Mouse (Mus musculus): ENCODE data around the gene Pgpep1. TPM values are rescaled to one million over a fixed set of nuclear protein-coding genes. Genes with fewer than 3 reads are reported as not detected.

Gene Pgpep1
- 10 to 100 TPM; 11.2 to 17.0 (median 13.4) TPM for total RNA-seq (2022)

DNA sequence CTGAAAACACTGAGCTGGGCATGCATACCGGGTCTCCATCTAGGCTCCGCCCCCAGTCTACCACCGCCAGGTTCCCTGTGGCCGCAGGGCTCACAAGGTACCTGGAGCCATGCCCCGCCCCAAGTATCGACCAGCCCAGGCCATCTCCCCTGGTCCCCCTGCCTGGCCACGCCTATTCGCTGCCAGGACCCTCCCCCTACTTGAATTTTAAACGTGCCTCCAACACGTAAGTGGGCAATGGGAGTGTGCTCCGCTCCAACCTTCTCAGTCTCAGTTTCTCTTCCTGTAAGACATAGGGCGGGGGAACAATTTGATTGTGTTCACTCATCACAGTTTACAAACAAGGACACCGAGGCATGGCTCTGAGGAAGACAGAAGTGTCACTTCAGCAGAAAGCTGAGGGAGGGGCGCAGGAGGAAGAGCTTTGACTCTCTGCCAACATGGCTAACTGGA, at the start of gene Pgpep1:
Gene Pgpep1 (minus strand): TSS at position 116 of the 453 bp plus-strand sequence.
- no peak for DNase-seq (ENCODE audit: low spot score in 2 of 2)

DNA sequence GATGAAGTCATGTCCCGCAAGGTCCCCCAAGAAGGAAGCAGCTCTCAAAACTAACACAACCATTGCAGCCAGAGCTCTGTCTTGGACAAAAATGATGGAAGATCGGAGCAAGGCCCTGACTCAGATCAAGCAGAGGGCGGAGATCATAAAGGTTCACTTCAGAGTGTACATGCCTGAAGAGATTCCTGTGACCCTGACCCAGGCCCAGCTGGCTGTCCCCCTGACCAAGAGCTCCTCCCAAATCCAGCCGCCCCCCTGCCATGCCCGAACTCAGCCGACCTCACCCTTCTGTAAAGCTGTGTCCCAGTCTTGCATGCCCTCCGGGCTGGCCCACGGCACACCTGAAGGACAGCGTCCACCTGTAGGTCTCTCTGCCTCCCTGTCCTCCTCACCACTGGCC, 49.6 kb upstream of the Pgpep1 start:
- no peak for DNase-seq (ENCODE audit: low spot score in 2 of 2)

DNA sequence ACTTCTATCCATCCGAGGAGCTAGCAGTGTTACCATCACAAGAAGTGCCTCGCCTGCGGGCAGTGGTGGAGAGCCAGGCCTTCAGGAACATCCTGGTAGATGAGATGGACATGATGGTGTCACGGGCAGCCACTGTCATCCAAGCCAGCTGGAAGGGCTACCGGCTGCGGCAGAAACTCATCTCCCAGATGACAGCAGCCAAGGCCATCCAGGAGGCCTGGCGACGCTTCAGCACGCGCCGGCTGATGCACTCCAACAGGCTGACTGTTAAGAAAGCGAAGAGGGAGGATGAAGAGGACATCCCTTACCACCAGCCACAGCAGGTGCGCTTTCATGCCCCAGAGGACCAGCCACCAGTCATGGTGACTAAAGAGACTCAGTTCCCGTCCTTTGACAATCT, 48.1 kb upstream of the Pgpep1 start:
- no peak for DNase-seq (ENCODE audit: low spot score in 2 of 2)

DNA sequence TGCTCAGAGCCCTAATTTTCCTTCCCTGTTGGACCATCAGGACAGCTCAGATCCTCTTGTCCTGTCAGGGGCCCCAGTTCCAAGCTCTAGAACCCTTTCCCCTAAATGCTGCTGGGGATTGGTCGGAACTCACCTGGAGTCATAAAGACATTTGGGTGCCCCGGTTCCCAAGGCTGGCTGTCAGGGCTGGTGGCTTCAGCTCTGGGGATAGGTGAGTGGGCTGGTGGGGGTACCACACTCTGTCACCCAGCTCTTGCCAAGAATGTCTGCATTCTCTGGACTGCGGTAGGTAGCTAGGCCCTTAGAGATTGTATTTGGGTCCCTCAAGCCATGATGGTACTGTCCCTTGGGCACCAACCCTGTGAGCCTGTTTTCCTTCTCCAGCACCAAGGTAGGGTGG, 43.1 kb upstream of the Pgpep1 start, which contains the start of gene Iqcn:
Gene Iqcn (plus strand): TSS at position 171 of the 400 bp plus-strand sequence.
- no peak for DNase-seq (ENCODE audit: low spot score in 2 of 2)

DNA sequence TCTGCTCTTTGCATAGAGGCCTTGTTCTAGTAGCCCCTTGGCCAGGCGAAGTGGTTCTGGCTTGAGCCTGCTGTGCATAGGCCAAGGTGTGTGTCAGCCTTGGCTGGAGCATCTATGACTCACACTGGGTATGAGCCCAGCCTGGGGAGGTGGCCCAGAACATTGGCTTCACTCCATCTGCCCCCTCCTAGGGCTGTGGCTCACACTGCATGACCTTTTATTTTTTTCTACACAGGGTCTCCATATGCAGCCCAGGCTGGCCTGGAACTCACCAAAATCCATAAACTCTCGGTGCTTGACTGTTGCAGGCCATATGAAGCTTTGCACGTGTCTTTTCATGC, 42.6 kb upstream of the Pgpep1 start:
- peak in 1 of 2 experiments; percentile 57 for DNase-seq (ENCODE audit: low spot score in 2 of 2)

DNA sequence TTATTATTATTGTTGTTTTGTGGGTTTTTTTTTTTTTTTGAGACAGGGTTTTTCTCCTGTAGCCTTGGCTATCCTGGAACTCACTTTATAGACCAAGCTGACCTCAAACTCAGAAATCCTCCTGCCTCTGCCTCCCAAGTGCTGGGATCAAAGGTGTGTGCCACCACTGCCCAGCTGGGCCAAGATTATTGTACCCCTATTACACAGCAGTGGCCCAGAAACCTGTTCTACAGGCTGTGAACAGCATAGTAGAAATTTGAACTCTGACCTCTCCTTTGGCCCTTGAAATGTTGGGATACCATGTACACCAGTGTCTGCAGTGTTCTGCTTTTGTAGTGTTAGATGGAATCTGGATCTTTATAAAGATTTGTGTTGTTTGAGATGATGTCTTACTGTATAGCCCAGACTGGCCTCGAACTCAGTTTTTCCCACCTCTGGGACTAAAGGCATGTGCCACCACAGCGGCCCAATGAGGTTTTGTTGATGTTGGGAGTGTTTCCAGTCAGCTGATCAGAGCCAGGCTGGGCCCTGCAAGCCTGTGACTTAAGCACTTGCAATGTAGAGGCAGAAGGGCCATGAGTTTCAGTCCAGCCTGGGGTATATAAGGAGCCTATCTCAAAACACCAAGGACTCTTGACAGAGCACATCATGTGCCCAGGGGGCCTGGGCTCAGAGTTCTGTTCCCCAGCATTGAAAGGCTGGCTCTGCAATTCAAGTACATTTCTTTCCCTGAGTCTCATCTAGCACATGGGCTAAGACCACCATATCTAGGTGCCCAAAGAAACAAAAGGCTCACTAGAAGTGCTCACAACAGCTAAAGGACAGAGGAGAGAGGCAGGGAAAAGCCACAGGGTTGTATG, 42.0 kb upstream of the Pgpep1 start:
- DNase-seq (ENCODE audit: low spot score in 2 of 2): no peak

DNA sequence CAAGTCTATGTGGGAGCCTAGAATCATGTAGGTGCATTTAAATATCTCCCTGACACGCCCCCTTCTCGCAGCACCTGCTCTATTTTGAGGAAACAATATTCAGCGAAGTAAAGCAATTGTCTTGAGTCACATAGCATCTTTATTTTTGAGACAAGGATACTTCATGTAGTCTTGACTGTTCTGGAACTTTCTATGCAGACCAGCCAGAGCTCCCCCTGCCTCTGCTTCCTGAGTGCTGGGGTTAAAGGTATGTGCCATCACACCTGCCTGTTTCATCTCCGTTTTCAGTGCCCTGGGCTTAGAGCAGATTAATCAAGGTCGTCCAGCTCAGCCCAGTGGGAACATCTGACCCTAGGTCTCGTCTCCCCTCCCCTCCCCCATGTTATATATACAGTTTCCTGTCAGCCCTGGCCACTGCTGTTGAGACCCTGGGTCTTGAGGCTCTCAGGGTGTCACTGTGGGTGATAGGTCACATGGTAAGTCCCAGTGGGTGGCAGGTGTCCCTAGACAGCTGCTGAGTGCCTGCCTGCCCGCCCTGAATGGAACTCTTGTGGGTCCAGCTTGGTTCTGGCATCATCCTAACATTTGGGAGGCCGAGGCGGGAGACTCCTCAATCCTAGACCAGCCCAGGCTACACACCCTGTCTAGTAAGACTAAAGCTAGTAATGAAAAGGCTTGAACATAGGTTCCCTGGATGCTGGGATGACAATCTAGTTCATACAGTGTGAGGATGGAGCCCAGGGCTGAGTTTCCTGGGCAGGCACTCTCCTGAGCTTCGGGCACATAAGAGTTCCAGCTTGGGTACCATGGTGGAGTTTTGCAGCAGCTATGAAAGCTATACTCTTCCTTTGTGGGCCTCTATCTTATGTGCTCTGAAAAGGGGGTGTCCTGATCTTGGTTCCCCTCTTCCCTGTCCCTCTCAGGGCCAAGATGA, 41.1 kb upstream of the Pgpep1 start:
- no peak for DNase-seq (ENCODE audit: low spot score in 2 of 2)

DNA sequence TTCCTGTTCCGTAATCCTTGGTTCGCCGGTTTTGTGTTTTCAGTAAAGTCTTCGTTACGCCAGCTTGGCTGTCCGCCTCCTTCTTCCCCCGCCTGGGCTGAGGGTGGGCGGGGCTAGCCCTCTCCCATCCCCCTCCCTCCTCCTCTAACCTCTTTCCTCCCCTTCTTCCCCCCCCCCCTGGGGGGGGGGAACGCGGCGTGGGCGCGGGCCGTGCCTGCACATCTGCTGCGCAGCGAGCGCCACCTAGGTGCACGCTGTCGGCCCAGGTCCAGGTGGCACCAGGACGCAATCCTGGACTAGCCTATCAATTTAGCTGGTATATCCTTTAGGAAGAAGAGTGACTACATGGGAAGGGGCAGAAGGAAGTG, 40.4 kb upstream of the Pgpep1 start:
- peak; percentile 74 to 89 for DNase-seq (ENCODE audit: low spot score in 2 of 2)

DNA sequence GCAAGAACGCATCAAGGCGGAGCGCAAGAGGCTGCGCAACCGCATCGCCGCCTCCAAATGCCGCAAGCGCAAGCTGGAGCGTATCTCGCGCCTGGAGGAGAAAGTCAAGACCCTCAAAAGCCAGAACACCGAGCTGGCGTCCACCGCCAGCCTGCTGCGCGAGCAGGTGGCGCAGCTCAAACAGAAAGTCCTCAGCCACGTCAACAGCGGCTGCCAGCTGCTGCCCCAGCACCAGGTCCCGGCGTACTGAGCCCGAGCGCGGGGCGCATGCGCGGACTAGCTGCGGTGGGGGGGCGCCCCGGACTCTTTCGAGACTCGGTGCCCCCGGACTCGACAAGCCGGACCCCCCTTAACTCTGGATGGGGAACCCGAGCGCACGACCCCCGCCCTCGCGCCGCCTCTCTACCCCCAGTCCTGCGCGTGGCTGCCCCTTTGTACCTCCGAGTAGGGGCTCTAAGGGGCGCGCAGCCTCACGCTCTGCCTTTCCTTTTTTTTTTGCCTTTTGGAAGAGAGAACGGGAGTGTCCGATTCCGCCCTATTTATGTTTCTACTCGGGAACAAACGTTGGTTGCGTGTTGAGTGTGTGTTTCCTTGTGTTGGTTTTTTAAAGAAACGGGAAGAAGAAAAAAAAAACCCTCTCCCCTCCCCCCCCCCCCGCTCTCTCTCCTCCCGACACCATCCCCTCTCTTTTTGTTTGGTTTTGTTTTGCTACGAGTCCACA, 39.8 kb upstream of the Pgpep1 start:
- peak; percentile 80 for DNase-seq (ENCODE audit: low spot score in 2 of 2)

DNA sequence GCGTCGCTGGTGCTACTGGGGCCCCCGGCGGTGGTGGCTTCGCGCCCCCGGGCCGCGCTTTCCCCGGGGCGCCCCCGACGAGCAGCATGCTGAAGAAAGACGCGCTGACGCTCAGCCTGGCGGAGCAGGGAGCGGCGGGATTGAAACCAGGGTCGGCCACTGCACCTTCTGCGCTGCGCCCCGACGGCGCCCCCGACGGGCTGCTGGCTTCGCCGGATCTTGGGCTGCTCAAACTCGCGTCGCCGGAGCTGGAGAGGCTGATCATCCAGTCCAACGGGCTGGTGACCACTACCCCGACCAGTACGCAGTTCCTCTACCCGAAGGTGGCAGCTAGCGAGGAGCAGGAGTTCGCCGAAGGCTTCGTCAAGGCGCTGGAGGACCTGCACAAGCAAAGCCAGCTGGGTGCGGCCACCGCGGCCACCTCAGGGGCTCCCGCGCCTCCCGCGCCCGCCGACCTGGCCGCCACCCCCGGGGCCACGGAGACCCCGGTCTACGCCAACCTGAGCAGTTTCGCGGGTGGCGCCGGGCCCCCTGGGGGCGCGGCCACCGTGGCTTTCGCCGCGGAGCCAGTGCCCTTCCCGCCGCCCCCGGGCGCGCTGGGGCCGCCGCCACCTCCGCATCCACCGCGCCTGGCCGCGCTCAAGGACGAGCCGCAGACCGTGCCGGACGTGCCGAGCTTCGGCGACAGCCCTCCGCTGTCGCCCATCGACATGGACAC, 39.1 kb upstream of the Pgpep1 start:
- peak in 1 of 2 experiments; percentile 57 for DNase-seq (ENCODE audit: low spot score in 2 of 2)

DNA sequence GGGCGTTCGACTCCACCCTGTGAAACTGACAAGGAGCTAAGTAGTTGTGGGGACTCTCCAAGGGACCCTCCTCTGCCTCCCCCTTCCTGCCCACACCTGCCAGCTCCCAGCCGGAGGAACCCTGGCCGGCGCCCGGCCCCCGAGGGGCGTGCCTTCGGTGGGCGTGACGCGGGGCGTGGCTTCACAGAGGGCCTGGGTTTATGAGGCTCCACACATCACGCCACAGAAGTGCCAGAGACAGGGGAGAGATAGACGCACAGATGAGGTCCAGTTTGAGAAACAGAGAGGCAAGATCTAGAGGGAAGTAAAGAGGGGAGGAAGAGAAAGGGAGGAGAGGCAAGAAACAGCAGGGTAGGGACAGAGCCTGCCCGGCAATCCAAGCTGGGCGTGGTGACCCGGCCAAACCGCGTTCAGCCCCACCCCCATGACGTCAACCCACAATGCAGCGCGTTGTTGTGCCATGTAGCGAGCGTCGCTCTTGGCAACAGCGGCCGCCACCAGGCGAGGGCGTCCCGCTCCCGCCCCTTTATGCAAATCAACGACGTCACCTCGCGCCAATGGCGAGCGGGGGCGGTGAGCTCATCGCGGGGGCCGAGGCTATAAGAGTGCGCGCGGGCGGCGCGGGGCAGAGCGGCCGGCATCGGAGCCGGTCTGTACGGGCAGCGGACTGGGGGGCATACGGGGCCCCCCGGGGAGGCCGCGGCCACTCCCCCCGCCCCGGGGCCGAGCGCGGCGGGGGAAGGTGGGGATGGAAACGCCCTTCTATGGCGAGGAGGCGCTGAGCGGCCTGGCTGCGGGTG, 38.3 kb upstream of the Pgpep1 start, which contains the start of gene Jund:
Gene Jund (plus strand): TSS at position 640 of the 800 bp plus-strand sequence.
- DNase-seq (ENCODE audit: low spot score in 2 of 2): peak; percentile 97 to 98

DNA sequence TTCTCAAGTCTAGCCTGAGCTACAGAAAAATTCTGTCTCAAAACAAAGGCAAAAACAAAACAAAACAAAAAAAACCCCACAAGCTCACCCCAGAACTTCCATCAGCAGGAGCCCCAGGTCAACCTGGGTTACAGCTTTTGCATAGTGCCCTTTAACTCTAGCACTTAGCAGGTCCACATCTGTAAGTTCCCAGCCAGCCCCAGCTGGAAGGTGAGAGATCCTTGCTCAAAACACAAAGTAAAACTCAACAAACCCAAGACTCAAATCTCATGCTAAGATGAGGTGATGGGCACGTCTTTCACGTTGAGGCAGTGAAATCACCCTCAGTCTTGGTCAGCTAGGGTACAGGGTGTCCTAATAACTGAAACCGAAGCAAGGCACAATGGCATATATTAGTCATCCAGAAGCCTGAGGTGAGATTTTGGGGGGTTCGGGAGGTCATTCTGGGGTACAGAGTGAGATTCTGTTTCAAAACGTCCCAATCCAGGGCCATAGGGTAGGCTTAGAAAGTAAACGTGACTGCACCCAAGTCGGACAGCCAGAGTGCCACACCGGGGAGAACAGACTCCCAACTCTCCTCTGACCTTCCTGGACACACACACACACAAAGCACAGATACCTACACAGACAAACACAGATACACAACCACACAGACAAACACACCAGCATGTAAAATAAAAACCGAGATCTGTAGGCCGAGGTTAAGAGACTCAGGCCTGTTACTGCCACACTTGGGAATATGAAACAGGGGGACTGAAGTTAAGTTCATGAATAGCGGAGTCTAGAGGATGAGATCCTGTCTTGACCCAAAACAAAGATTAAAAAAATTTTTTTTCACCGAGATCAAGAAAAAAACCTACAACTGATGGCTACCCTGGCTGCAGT, 37.4 kb upstream of the Pgpep1 start:
- DNase-seq (ENCODE audit: low spot score in 2 of 2): no peak

DNA sequence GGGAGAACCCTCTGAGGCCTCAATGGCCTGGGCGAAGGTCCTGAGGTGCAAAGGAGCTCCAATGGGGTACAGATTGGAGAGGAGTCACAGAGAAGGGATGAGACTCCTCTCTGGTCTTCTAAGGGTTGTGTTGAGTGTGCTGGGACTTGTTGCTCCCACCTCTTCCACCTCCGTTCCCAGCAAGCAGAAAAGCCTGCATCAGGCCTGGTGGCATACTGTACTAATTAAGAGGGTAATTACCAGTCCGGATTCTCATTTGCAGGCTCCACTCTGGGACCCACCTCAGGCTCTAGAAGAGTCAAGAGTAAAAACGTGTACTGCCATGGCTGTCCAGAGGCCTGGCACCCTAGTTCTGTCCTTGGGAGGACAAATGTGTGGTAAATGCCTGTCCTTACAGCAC, 36.8 kb upstream of the Pgpep1 start:
- DNase-seq (ENCODE audit: low spot score in 2 of 2): no peak

DNA sequence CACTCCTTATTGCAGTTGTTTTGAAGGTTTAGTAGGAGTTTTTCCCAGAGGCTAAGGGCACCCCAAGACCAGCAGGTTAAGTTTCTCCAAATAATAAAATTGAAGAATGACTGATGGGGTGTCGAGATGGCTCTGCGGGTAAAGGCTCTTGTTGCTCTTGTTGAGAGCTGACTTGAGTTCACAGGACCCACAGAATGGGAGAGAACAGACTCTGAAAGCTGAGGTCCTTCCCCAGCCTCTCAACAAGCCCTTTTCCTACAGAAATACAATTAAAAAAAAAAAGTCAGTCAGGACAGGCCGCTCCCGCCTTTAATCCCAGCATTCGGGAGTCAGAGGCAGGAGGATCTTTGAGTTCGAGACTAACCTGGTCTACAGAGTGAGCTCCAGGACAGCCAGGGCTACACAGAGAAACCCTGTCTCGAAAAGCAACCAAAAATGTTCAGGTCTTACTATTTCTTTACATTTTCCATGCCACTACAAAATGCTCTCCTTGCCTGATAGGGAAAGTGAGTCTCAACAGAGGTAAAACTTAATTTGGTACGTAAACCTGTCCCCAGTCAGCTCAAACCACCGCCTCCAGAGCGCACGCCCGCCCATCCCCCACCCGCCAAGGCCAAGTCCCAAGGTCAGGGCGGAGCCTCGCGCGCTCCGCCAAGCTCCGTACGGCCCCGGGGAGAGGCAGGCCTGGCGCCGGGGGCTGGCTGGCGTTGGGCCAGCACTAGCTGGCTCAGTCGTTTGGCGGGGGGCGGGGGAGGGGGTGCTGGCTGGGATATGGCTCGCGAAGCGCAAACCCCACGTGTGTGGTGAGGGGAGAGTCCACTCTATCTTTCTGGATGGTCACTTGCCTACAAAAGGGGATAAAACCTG, 36.1 kb upstream of the Pgpep1 start:
- no peak for DNase-seq (ENCODE audit: low spot score in 2 of 2)

DNA sequence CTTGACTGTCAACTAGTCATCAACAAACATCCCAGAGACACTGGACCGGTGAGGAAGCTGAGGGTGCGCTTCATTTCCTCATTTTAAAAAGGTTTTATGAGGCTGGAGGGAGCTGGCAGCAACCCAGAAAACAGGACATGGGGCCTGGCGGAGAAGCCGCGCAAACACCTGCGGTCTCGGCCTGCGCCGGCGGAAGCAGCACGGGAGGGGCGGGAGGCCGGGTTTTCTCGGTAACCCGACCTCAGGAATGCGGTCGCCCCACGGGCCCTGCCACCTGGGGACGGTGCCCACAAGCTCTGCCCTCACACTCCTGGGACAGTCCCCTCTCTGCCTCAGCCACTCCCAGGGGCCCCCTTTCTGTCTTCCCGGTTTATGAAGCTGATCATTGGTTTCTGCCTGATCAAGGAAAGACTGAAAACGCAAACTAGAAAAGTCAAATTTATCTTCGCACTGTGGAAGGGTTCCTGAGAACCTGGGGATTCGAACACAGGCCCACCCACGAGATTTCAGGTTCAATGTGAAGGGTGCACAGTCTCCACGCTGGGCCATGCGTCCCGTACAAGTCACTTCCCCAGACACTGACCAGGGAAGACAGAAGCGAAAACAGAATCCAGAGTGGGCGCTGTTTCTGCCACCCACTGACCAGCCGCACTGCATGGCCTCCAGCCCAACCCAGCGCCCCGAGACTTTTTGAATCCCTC, 35.3 kb upstream of the Pgpep1 start:
- no peak for DNase-seq (ENCODE audit: low spot score in 2 of 2)

DNA sequence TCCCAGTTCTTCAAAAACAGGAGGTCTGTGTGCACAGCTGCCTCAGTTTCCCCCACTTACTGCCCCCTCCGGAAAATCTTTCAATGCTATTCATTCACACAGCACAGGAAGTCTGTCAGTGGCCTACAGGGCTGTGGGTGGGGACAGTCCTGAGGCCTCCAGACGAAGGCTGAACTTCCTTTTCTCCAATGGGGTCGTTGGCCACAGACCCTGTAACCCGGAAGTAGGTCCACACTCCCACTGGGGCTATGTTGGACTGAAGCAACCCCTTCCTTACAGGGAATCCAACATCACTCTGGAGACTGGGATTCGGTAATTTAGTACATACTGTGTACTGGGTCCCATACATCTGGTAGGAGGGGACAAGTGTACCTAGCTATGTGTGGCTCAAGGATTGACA, 33.4 kb upstream of the Pgpep1 start:
- no peak for DNase-seq (ENCODE audit: low spot score in 2 of 2)

DNA sequence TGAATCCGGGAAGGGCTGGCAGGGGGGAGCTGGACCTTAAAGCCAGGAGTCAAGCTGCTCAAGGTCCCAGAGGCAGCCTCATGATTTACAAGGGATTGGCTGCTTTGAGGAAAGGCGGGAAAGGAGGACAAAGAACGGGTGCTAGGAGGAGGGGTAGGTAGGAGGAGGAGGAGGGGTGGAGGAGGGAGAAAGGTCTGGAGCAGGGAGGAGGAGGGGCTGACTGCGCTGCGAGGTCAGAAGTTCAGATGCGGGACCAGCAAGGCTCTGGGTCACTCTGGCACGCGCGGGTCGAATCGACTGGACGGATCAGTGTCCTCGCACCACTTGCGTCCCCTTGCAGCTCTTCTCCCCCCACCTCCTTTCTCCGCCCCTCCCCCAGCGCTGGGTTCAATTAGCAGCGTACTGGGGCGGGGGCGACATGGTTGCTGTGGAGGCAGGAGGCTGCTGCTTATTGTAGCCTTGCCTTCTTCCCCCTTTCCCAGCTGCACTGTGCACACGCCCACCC, 31.6 kb upstream of the Pgpep1 start:
- DNase-seq (ENCODE audit: low spot score in 2 of 2): no peak

All from left cerebral cortex, adult 8-10 months (tissue).